Mouse (Mus musculus) stomach, postnatal 0 days (tissue): Measurements from ENCODE around the gene Haao.

Experiments
- CTCF ChIP-seq: IDR thresholded peaks from 2 replicates; pipeline ENCODE4 v1.5.1; 2016; ENCODE audit warnings: antibody characterized with exemption, low read depth, mild to moderate bottlenecking, moderate library complexity
- EP300 ChIP-seq: optimal IDR thresholded peaks from 2 replicates; pipeline ENCODE3; 2016; ENCODE audit warnings: antibody characterized with exemption

GRCm38 (mm10) chr17:83895321-83895770 is 47.6 kb upstream of the Haao start:
- TF ChIP-seq CTCF (no peak), EP300 (no peak)
